Mouse (Mus musculus) bone marrow, adult 2 months (tissue): ENCODE data around the gene 4933427D14Rik.

Experiments used
- CTCF ChIP-seq: fragments of 200-500 bp; IDR thresholded peaks from 2 replicates; pipeline ENCODE4 v1.5.1; 2011; ENCODE audit warnings: low read length, control low read depth; ENCODE audit not compliant: control insufficient read depth, insufficient read depth
- POLR2A ChIP-seq: fragments of 200-500 bp; IDR thresholded peaks from 2 replicates; pipeline ENCODE4 v1.6.1; 2011; ENCODE audit warnings: low read depth, mild to moderate bottlenecking, control low read depth, low read length, borderline replicate concordance; ENCODE audit not compliant: control insufficient read depth

DNA sequence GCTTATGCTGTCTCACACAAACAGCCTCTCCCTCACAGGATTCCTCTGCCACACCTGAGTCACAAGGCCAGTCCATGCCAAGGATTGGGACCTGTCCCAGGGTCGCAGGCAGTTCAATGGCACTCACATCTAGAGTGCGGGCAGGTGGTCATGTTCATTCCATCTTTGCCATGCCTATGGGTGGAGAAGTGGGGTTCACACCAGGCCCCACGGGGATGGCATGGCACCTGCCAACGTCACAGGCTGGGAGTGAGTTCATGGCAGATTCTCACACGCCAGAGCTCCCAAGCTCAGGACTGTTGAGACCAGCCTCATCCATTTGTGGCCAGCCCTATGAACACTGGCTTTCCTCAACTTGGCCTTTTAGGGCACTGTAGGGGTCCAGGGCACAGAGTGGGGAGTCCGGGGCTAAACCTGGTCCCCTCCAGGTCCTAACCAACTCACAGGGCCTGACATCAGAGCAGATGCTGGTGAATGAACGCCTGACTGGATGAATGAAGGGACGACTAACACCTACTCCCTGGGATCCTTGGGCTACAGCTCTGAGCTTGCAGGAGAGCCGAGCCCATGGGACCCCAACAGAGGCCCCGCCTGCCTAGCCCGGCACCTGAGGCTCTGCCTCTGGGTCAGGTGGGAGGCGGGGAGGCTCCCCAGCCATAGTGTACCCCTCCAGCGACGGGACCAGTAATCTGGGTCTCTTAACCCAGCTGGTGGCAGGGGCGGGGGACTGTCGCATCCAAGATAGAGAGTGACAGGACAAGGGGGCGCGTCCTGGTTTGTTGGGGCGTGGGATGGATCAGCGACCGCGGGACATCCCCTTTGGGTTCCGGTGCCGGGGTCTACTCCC is 72.5 kb downstream of the 4933427D14Rik start:
- TF ChIP-seq CTCF (no peak), POLR2A (no peak)
